Mouse (Mus musculus): ENCODE results near the gene Tdpoz5. TPM values are rescaled to one million over a fixed set of nuclear protein-coding genes. Genes with fewer than 3 reads are reported as not detected.
"Not testable (repeated sequence)": the region's sequence is repeated elsewhere in the genome, so short reads cannot be mapped to it uniquely, and the experiment has no call there.

Tdpoz5 gene
- total RNA-seq (2014; rRNA removed) (not detected in 2 replicates), polyA plus RNA-seq (2015; fragmentation: Nextera tagmentation; extraction: Ambion mirVana) (not detected in 2 replicates)

- H3K9me3 ChIP-seq (ENCODE audit: low read length); H3K27me3 ChIP-seq (ENCODE audit: insufficient read depth, low read length); H3K4me3 ChIP-seq (ENCODE audit: low read depth, low read length); H3K4me1 ChIP-seq (ENCODE audit: insufficient read depth); H3K4me2 ChIP-seq (ENCODE audit: low read depth); DNase-seq; ATAC-seq; H3K36me3 ChIP-seq (ENCODE audit: insufficient read depth); H3K27ac ChIP-seq (ENCODE audit: low read depth, low read length); H3K9ac ChIP-seq: not testable (repeated sequence)
- WGBS = 75% methylated on average over 2 of the region's 4 CpGs
Observed at GRCm38 (mm10) chr3:93961214-93961613, at the start of gene Tdpoz5. Tdpoz5 (minus strand) TSS chr3:93961314.

GRCm38 (mm10) chr3:93968938-93969337 lies 7.8 kb upstream of the Tdpoz5 start:
- H3K4me3 ChIP-seq (ENCODE audit: low read depth, low read length); H3K27me3 ChIP-seq (ENCODE audit: insufficient read depth, low read length); H3K4me1 ChIP-seq (ENCODE audit: insufficient read depth); ATAC-seq; H3K36me3 ChIP-seq (ENCODE audit: insufficient read depth); H3K27ac ChIP-seq (ENCODE audit: low read depth, low read length); H3K9ac ChIP-seq; H3K4me2 ChIP-seq (ENCODE audit: low read depth); DNase-seq; H3K9me3 ChIP-seq (ENCODE audit: low read length): not testable (repeated sequence)
- WGBS = 98% methylated on average over 5 of the region's 6 CpGs

GRCm38 (mm10) chr3:93943443-93943842 lies 17.7 kb downstream of the Tdpoz5 start, which contains the start of gene Gm9117:
Gm9117 (minus strand) TSS chr3:93943543.
- not testable (repeated sequence) for ATAC-seq; H3K36me3 ChIP-seq (ENCODE audit: insufficient read depth); H3K27me3 ChIP-seq (ENCODE audit: insufficient read depth, low read length); H3K4me2 ChIP-seq (ENCODE audit: low read depth); H3K4me1 ChIP-seq (ENCODE audit: insufficient read depth); H3K9me3 ChIP-seq (ENCODE audit: low read length); H3K9ac ChIP-seq; H3K27ac ChIP-seq (ENCODE audit: low read depth, low read length); H3K4me3 ChIP-seq (ENCODE audit: low read depth, low read length); DNase-seq
- WGBS = 93% methylated on average over 3 of the region's 4 CpGs

GRCm38 (mm10) chr3:93938386-93938785 lies 22.7 kb downstream of the Tdpoz5 start:
- not testable (repeated sequence) for H3K27ac ChIP-seq (ENCODE audit: low read depth, low read length); H3K4me3 ChIP-seq (ENCODE audit: low read depth, low read length); H3K36me3 ChIP-seq (ENCODE audit: insufficient read depth); H3K27me3 ChIP-seq (ENCODE audit: insufficient read depth, low read length); H3K9me3 ChIP-seq (ENCODE audit: low read length); H3K9ac ChIP-seq; H3K4me1 ChIP-seq (ENCODE audit: insufficient read depth); ATAC-seq; H3K4me2 ChIP-seq (ENCODE audit: low read depth); DNase-seq
- no CpG with 5 or more reads among the region's 3 CpGs for WGBS

Other genes starting within 250 kb of the Tdpoz5 start
- gene Gm5773, start 188.3 kb downstream of the Tdpoz5 start, total RNA-seq (2014; rRNA removed) = not detected in 2 replicates
- not detected in 2 replicates for gene Gm5773, start 188.3 kb downstream of the Tdpoz5 start, polyA plus RNA-seq (2015; fragmentation: Nextera tagmentation; extraction: Ambion mirVana)
- not detected in 2 replicates for gene Tdpoz4, start 164.9 kb downstream of the Tdpoz5 start, total RNA-seq (2014; rRNA removed)
- not detected in 2 replicates for gene Tdpoz4, start 164.9 kb downstream of the Tdpoz5 start, polyA plus RNA-seq (2015; fragmentation: Nextera tagmentation; extraction: Ambion mirVana)
- not detected in 2 replicates for gene Tdpoz3, start 135.3 kb downstream of the Tdpoz5 start, total RNA-seq (2014; rRNA removed)
- gene Tdpoz3, start 135.3 kb downstream of the Tdpoz5 start, polyA plus RNA-seq (2015; fragmentation: Nextera tagmentation; extraction: Ambion mirVana) = not detected in 2 replicates
- gene Gm9117, start 17.8 kb downstream of the Tdpoz5 start, total RNA-seq (2014; rRNA removed) = not detected in 2 replicates
- gene Gm9117, start 17.8 kb downstream of the Tdpoz5 start, polyA plus RNA-seq (2015; fragmentation: Nextera tagmentation; extraction: Ambion mirVana) = not detected in 2 replicates
- gene Gm9125, start 93.6 kb upstream of the Tdpoz5 start, total RNA-seq (2014; rRNA removed) = not detected in 2 replicates
- not detected in 2 replicates for gene Gm9125, start 93.6 kb upstream of the Tdpoz5 start, polyA plus RNA-seq (2015; fragmentation: Nextera tagmentation; extraction: Ambion mirVana)
- gene Gm10697, start 111.3 kb upstream of the Tdpoz5 start, total RNA-seq (2014; rRNA removed) = not detected in 2 replicates
- not detected in 2 replicates for gene Gm10697, start 111.3 kb upstream of the Tdpoz5 start, polyA plus RNA-seq (2015; fragmentation: Nextera tagmentation; extraction: Ambion mirVana)
- not detected in 2 replicates for gene Gm10696, start 216.9 kb upstream of the Tdpoz5 start, total RNA-seq (2014; rRNA removed)
- not detected in 2 replicates for gene Gm10696, start 216.9 kb upstream of the Tdpoz5 start, polyA plus RNA-seq (2015; fragmentation: Nextera tagmentation; extraction: Ambion mirVana)
- gene Gm5286, start 235.4 kb upstream of the Tdpoz5 start, total RNA-seq (2014; rRNA removed) = 0.14 TPM in 1 of 2 replicates, not detected in the other
- gene Gm5286, start 235.4 kb upstream of the Tdpoz5 start, polyA plus RNA-seq (2015; fragmentation: Nextera tagmentation; extraction: Ambion mirVana) = not detected in 2 replicates